Mouse (Mus musculus): ENCODE measurements around the gene Bicd1. TPM values are rescaled to one million over a fixed set of nuclear protein-coding genes. Genes with fewer than 3 reads are reported as not detected.

Gene Bicd1
- 12.0 and 12.3 TPM in 2 replicates for polyA plus RNA-seq (2021; fragmentation: Nextera tagmentation)
- long read RNA-seq, experiment 1, full-length matches to known transcripts, result 32 of 89 reads
- long read RNA-seq, experiment 1, partial matches to known transcripts, result 42 of 89 reads
- long read RNA-seq, experiment 1, other reads (novel, unspliced or antisense), result 15 of 89 reads
- long read RNA-seq, experiment 2, full-length matches to known transcripts, result 10 of 25 reads
- long read RNA-seq, experiment 2, partial matches to known transcripts, result 12 of 25 reads
- long read RNA-seq, experiment 2, other reads (novel, unspliced or antisense), result 3 of 25 reads

GRCm38 (mm10) chr6:149408833-149409332, at the start of gene Bicd1:
Gene Bicd1, plus strand, starts transcription at chr6:149408886.

Other genes starting within 250 kb of the Bicd1 start
- 31.8 and 43.6 TPM in 2 replicates for gene Amn1, start 220.2 kb upstream of the Bicd1 start, polyA plus RNA-seq (2021; fragmentation: Nextera tagmentation)
- gene Resf1, start 99.5 kb upstream of the Bicd1 start, polyA plus RNA-seq (2021; fragmentation: Nextera tagmentation), result 4.5 and 7.2 TPM in 2 replicates